Mouse (Mus musculus) adrenal gland, postnatal 10 days (tissue): ENCODE results near the gene Lrch4. TPM values are rescaled to one million over a fixed set of nuclear protein-coding genes. Genes with fewer than 3 reads are reported as not detected.

Experiments used
- total RNA-seq, 2 experiments: library from RNA; stranded (reverse); gene quantifications; 2 replicates each; pipeline ENCODE4 v1.2.3; 2021

The Lrch4 gene
- total RNA-seq, 2 experiments from 2014 or later, result 25.0 to 29.9 TPM

Other genes with a start within 250 kb of the Lrch4 start
- gene Zan, start 152.1 kb upstream of the Lrch4 start, total RNA-seq, result under 1 TPM; 0.09 to 0.15 TPM
- gene Pop7, start 126.6 kb upstream of the Lrch4 start, total RNA-seq, result 10 to 100 TPM; 23.8 to 27.2 TPM
- gene Gigyf1, start 110.6 kb upstream of the Lrch4 start, total RNA-seq, result 10 to 100 TPM; 24.2 to 39.1 TPM
- gene Epo, start 95.9 kb upstream of the Lrch4 start, total RNA-seq, result not detected
- gene Gnb2, start 95.6 kb upstream of the Lrch4 start, total RNA-seq, result 100 to 1,000 TPM; 592 to 682 TPM
- gene Actl6b, start 75.6 kb upstream of the Lrch4 start, total RNA-seq, result 1 to 10 TPM; 3.2 to 4.6 TPM
- 10 to 100 TPM; 18.8 to 42.1 TPM for gene Tfr2, start 59.3 kb upstream of the Lrch4 start, total RNA-seq
- gene Mospd3, start 28.1 kb upstream of the Lrch4 start, total RNA-seq, result 10 to 100 TPM; 43.3 to 47.4 TPM
- gene Pcolce, start 15.3 kb upstream of the Lrch4 start, total RNA-seq, result 100 to 1,000 TPM; 347 to 368 TPM
- gene Fbxo24, start 119 bp upstream of the Lrch4 start, total RNA-seq, result 1 to 10 TPM in 1 of 2 experiments, under 1 TPM in 1; 0.51 to 1.2 TPM
- 10 to 100 TPM in 1 of 2 experiments, 1 to 10 TPM in 1; 5.7 to 10.6 TPM for gene Gm20605, start 54 bp downstream of the Lrch4 start, total RNA-seq
- gene Sap25, start 12.2 kb downstream of the Lrch4 start, total RNA-seq, result 1 to 10 TPM; 4.2 to 9.7 TPM
- gene Irs3, start 16.6 kb downstream of the Lrch4 start, total RNA-seq, result 1 to 10 TPM; 2.1 to 4.0 TPM
- gene Agfg2, start 55.6 kb downstream of the Lrch4 start, total RNA-seq, result 10 to 100 TPM; 21.0 to 21.9 TPM
- gene Nyap1, start 112.5 kb downstream of the Lrch4 start, total RNA-seq, result 1 to 10 TPM; 4.9 to 6.5 TPM
- gene Tsc22d4, start 116.6 kb downstream of the Lrch4 start, total RNA-seq, result 100 to 1,000 TPM in 1 of 2 experiments, 10 to 100 TPM in 1; 88.3 to 101 TPM
- 10 to 100 TPM; 21.6 to 23.1 TPM for gene Ppp1r35, start 149.7 kb downstream of the Lrch4 start, total RNA-seq
- 10 to 100 TPM; 43.5 to 47.9 TPM for gene Mepce, start 158.5 kb downstream of the Lrch4 start, total RNA-seq
- gene Zcwpw1, start 158.7 kb downstream of the Lrch4 start, total RNA-seq, result 1 to 10 TPM; 5.9 to 6.7 TPM
- gene Pilra, start 207.2 kb downstream of the Lrch4 start, total RNA-seq, result 1 to 10 TPM; 1.6 to 2.8 TPM
- 1 to 10 TPM; 1.5 to 2.1 TPM for gene Pilrb1, start 229.0 kb downstream of the Lrch4 start, total RNA-seq
- 1 to 10 TPM; 2.0 to 2.2 TPM for gene Pilrb2, start 242.7 kb downstream of the Lrch4 start, total RNA-seq